Mouse (Mus musculus): ENCODE measurements around the gene Snorc. TPM values are rescaled to one million over a fixed set of nuclear protein-coding genes. Genes with fewer than 3 reads are reported as not detected.
"Not testable (repeated sequence)": the region's sequence is repeated elsewhere in the genome, so short reads cannot be mapped to it uniquely, and the experiment has no call there.

Snorc gene
- total RNA-seq (2021) = not detected
- long read RNA-seq = 0 reads

DNA sequence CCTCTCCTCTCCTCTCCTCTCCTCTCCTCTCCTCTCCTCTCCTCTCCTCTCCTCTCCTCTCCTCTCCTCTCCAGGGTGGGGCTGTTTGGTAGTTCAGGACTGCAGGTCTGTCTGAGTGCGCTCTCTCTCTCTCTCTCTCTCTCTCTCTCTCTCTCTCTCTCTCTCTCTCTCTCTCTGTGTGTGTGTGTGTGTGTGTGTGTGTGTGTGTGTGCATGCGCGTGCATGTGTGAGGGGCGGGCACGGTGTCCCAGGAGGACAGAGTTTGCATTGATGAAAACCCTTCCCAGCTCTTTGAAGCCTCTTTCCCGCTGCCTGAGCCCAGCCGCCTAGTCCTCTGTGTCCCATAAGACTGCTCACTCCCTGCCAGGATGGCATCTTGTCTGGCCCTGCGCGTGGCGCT lies at the start of gene Snorc:
Gene Snorc (plus strand): TSS at position 301 of the 400 bp plus-strand sequence.
- not testable (repeated sequence) for DNase-seq (ENCODE audit: low spot score in 2 of 2)

- DNase-seq (ENCODE audit: low spot score in 2 of 2) = no peak
Measured at GRCm38 (mm10) chr1:87435125-87435524, 34.9 kb upstream of the Snorc start.

DNA sequence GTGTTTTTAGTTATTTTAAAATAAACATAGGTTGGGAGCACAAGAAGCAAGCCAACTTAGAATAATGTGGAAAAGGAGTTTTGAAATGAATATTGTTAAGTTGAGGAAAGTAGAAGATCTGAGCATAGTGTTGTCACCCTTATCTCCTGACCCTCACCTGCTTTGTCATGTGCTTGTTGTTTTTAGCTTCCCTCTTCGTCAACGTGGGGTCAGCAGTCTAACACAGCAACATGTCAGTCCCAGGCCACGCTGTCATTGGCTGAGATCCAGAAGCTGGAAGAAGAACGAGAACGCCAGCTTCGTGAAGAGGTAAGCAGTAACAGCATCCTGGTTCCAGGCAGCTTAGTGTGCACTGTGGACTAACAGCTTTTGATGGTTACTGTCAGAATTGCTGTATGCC lies 33.5 kb upstream of the Snorc start:
- DNase-seq (ENCODE audit: low spot score in 2 of 2) = no peak

- DNase-seq (ENCODE audit: low spot score in 2 of 2) = peak; percentile 78 to 82
Measured at GRCm38 (mm10) chr1:87447183-87448104, 22.6 kb upstream of the Snorc start.

GRCm38 (mm10) chr1:87449432-87449831 lies 20.6 kb upstream of the Snorc start:
- no peak for DNase-seq (ENCODE audit: low spot score in 2 of 2)

- no peak for DNase-seq (ENCODE audit: low spot score in 2 of 2)
Measured at GRCm38 (mm10) chr1:87456425-87456824, 13.6 kb upstream of the Snorc start.

- no peak for DNase-seq (ENCODE audit: low spot score in 2 of 2)
Measured at GRCm38 (mm10) chr1:87458045-87458444, 12.0 kb upstream of the Snorc start.

GRCm38 (mm10) chr1:87459856-87460255 lies 10.2 kb upstream of the Snorc start:
- not testable (repeated sequence) for DNase-seq (ENCODE audit: low spot score in 2 of 2)

DNA sequence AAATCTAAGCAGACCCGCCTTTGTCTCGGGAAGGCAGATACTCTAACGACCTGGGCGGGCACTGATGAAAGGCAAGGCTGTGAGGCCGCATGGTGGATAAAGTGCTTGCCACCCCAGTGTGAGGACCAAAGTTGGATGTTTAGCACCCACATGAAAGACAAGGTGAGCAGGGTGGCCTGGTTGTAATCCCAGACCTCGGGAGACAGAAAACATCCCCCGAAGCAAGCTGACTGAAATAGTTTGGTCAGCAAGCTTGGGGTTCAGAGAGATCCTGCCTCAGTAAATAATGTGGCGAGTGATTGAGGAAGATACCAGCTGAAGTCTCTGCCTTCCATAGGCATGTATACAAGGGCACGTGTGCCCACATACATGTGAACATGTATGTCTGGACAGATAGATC lies 2.6 kb upstream of the Snorc start:
- DNase-seq (ENCODE audit: low spot score in 2 of 2) = no peak

DNA sequence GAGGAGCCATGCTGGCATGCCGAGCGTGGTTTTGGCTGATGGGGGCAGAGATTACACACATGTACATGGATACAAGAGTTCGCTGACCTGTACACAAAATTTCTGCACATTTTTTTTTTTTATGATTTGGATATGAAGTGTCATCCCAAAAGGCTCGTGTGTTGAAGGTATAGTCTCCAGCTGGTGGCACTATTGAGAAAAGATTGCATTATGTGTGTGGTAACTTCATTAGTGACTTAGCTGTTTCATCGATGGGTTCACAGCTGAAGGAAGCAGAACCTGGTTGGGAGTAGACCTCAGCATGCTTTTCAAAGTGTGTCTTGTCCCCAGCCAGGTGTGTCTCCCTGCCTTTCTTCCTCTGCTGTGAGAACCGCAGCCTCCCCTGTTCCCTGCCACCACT lies 1.8 kb upstream of the Snorc start:
- no peak for DNase-seq (ENCODE audit: low spot score in 2 of 2)

DNA sequence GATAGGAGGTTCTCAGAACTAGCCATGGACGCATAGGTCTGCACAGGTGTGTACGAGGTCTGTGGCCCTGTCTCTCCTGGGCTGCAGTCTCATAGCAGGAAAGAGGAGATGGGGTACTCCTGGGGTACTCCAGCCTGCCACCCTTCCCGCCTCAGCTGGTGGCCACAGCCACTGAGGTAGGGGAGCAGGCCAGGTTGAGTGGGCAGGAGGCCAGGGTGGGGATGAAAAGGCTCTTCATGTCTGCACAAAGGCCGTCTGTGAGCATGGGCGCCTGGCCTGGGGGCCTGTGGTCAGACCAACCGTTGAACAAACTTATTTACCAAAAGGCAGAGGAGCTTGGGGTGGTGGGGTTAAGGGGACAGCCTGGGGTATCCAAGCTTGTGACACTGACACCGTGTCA lies 1.8 kb downstream of the Snorc start:
- peak; percentile 41 to 57 for DNase-seq (ENCODE audit: low spot score in 2 of 2)

GRCm38 (mm10) chr1:87472576-87472975 lies 2.5 kb downstream of the Snorc start:
- no peak for DNase-seq (ENCODE audit: low spot score in 2 of 2)

DNA sequence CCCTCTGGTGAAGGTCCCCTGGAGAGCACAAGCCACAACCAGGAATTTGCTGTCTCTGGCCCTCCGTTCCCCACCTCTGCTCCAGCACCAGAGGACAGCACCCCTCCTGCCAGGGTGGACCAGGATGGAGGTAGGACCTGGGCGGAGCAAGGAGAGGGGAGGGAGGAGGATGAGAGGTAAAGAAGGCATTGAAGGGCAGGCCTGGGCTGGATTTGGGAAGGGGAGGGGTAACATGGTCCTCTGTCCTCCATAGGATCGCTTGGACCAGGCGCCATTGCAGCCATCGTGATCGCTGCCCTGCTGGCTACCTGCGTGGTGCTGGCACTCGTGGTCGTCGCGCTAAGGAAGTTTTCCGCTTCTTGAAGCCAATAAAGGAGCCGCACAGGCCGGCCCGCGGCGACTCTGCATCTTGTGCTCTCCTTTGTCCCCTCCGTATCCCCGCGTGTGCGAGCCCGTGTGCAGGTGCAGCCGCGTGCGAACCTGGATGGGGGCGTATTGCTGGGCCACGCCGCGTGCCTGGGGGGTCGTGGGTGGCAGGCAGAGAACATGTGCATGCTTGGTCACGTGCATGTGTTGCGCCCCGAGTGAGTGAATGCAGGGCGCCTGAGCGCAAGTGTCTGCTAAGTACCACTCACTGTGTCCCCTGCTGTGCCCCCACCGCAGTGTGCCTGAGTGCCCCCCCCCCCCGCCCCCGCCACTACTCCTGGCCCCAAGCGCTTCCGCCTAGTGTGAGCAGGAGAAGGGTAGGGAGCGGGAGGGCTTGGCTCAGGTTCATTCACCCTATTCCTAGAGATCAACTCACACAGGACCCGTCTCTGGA lies 5.2 kb downstream of the Snorc start:
- DNase-seq (ENCODE audit: low spot score in 2 of 2) = peak; percentile 46 to 56

GRCm38 (mm10) chr1:87482546-87482945 lies 12.5 kb downstream of the Snorc start:
- no peak for DNase-seq (ENCODE audit: low spot score in 2 of 2)

DNA sequence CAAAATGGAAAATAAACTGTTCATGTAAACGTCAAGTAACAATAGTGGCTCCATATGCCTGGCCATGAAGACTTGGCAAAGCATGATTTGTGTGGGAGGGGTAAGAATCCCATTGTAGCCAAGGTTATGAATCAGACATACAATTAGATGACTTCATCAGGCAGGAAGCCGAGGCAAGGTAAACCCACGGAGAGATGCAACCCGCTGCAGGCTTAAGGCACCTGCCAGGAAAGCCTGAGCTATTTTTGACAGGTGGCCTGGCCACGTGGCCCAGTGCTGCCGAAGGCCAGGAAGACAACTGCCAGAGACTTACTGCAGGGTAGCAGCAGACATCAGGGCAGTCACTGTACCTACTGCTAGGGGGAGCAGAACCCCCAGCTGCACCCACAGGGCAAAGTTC lies 16.3 kb downstream of the Snorc start:
- DNase-seq (ENCODE audit: low spot score in 2 of 2) = no peak

DNA sequence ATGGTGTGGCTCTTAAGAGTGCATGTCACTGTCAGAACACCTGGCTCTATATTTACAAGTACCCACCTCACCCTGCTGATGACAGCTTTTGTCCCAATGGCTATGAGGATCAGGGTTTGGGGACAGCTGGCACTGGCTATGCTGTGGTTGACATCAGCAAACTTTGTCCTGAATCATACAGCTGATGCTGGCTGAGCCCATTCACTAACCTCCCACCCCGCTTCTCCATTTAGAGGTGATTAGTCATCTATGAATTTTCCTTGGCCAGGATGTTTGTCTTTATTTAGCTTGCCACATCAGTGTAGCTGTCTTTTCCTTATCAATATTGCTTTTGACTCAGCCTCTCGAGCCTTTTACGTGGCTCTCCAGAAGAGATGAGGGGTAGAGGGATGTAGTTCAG lies 22.2 kb downstream of the Snorc start:
- DNase-seq (ENCODE audit: low spot score in 2 of 2) = no peak

GRCm38 (mm10) chr1:87493542-87493941 lies 23.5 kb downstream of the Snorc start:
- peak in 1 of 2 experiments; percentile 28 for DNase-seq (ENCODE audit: low spot score in 2 of 2)

- no peak for DNase-seq (ENCODE audit: low spot score in 2 of 2)
Measured at GRCm38 (mm10) chr1:87505524-87505923, 35.5 kb downstream of the Snorc start.

- DNase-seq (ENCODE audit: low spot score in 2 of 2) = no peak
Measured at GRCm38 (mm10) chr1:87507857-87508256, 37.8 kb downstream of the Snorc start.

GRCm38 (mm10) chr1:87508591-87509560 lies 38.8 kb downstream of the Snorc start:
- DNase-seq (ENCODE audit: low spot score in 2 of 2) = no peak

All from layer of hippocampus, postnatal 10 days (tissue).